Mouse (Mus musculus) liver, postnatal 0 days (tissue): ENCODE data around the gene Oprl1. TPM values are rescaled to one million over a fixed set of nuclear protein-coding genes. Genes with fewer than 3 reads are reported as not detected.

ENCODE experiments used
- ATAC-seq: fragments of 200-750 bp; cut with Nextera tagmentation; 2 replicates; pipeline ENCODE4 v1.8.0; 2017; ENCODE audit warnings: mild to moderate bottlenecking, moderate library complexity
- DNase-seq: peaks from one replicate; pipeline ENCODE4 v3.0.0-alpha.2; 2016
- H3K27ac ChIP-seq: fragments of 300-500 bp; sonication (generic); 2 replicates; pipeline ENCODE4 v1.5.1; 2014; ENCODE audit warnings: antibody characterized with exemption, moderate library complexity, mild to moderate bottlenecking, low read depth
- H3K27me3 ChIP-seq: fragments of 300-500 bp; sonication (generic); 2 replicates; pipeline ENCODE4 v1.6.1; 2014; ENCODE audit warnings: low read length, control low read depth, mixed read lengths; ENCODE audit not compliant: insufficient read depth
- H3K36me3 ChIP-seq: fragments of 300-500 bp; sonication (generic); replicated peaks from 2 replicates; pipeline ENCODE4 v1.6.1; 2014; ENCODE audit warnings: mild to moderate bottlenecking, control low read depth, low read length, moderate library complexity, mixed read lengths; ENCODE audit not compliant: insufficient read depth
- H3K4me1 ChIP-seq: fragments of 300-500 bp; sonication (generic); 2 replicates; pipeline ENCODE4 v1.6.1; 2014; ENCODE audit warnings: antibody characterized with exemption, mild to moderate bottlenecking, control low read depth; ENCODE audit not compliant: insufficient read depth
- H3K4me2 ChIP-seq: fragments of 300-500 bp; sonication (generic); 2 replicates; pipeline ENCODE4 v1.6.1; 2014; ENCODE audit warnings: low read depth, mild to moderate bottlenecking, low read length, moderate library complexity, mixed read lengths
- H3K4me3 ChIP-seq: fragments of 300-500 bp; sonication (generic); 2 replicates; pipeline ENCODE4 v1.5.1; 2014; ENCODE audit warnings: low read depth, low read length
- H3K9ac ChIP-seq: fragments of 300-500 bp; sonication (generic); replicated peaks from 2 replicates; pipeline ENCODE4 v1.6.1; 2014; ENCODE audit warnings: mild to moderate bottlenecking, moderate library complexity
- H3K9me3 ChIP-seq: fragments of 300-500 bp; sonication (generic); 2 replicates; pipeline ENCODE4 v1.6.1; 2016; ENCODE audit warnings: mild to moderate bottlenecking, control low read depth, low read length, mixed read lengths
- CTCF ChIP-seq: sonication (generic); IDR thresholded peaks from 2 replicates; pipeline ENCODE4 v1.5.1; 2016; ENCODE audit warnings: antibody characterized with exemption, low read depth
- EP300 ChIP-seq: IDR thresholded peaks from 2 replicates; pipeline ENCODE4 v1.6.1; 2016; ENCODE audit warnings: antibody characterized with exemption, low read depth, mild to moderate bottlenecking
- WGBS: fragments of 180-500 bp; shearing (Covaris S2); extraction: QIAGEN DNeasy Blood & Tissue Kit; methylation state at CpG from one replicate; pipeline ENCODE4 v1.1.7; 2014; ENCODE audit not compliant: insufficient replicate concordance; 5-methylcytosine and 5-hydroxymethylcytosine counted together
- polyA plus RNA-seq: library from polyadenylated mRNA; unstranded; fragments of >200 nt; fragmentation: Nextera tagmentation; extraction: Ambion mirVana; gene quantifications from 2 replicates; pipeline ENCODE4 v1.2.1, GENCODE M21; 2015

Gene Oprl1
- polyA plus RNA-seq, 1 experiment from 2014 or later, result 0.07 TPM

GRCm38 (mm10) chr2:181765251-181765650, 50.4 kb downstream of the Oprl1 start:
- Histone ChIP-seq H3K4me2 (no peak overlapping the region), H3K27me3 (no peaks in the 10 kb centered on the region), H3K4me3 (no peak overlapping the region), H3K36me3 (no peaks in the 10 kb centered on the region), H3K9ac (no peak overlapping the region), H3K9me3 (no peaks in the 10 kb centered on the region), H3K4me1 (no peaks in the 10 kb centered on the region), H3K27ac (no peak overlapping the region)
- DNase-seq (no peak), ATAC-seq (no peak)
- TF ChIP-seq CTCF (no peak), EP300 (no peak)
- 74% methylated on average over 4 of the region's 4 CpGs for WGBS

GRCm38 (mm10) chr2:181766672-181767557, 52.1 kb downstream of the Oprl1 start:
- no peaks in the 10 kb centered on the region for H3K27me3 ChIP-seq
- TF ChIP-seq CTCF (no peak), EP300 (no peak)
- DNase-seq, result no peak
- no peak for ATAC-seq
- H3K36me3 ChIP-seq, result no peaks in the 10 kb centered on the region
- no peaks in the 10 kb centered on the region for H3K4me1 ChIP-seq
- H3K27ac ChIP-seq, result no peak overlapping the region
- no peak overlapping the region for H3K4me3 ChIP-seq
- no peak overlapping the region for H3K9ac ChIP-seq
- H3K4me2 ChIP-seq, result no peak overlapping the region
- no peaks in the 10 kb centered on the region for H3K9me3 ChIP-seq
- 57% methylated on average over 14 of the region's 14 CpGs for WGBS

DNA sequence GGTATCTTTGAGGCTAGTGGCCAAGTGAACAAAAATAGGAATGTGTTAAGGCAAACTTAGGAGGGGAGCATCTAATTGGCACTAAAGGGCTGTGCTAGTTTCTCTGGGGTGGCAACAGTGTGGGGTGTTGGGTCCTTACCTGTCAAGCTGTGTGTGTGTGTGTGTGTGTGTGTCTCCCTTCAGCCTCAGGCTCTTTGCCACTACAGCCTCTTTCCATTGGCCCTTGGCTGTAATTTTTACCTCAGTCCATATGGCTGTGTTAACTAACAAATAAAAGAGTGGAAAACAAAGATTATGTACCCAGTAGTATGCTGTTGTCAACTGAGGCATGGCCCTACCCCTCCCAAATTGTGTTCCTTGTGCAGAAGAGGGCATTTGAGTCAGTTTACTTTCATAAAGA, 53.6 kb downstream of the Oprl1 start:
- no peak for DNase-seq
- Histone ChIP-seq H3K27me3 (no peaks in the 10 kb centered on the region), H3K4me2 (no peak overlapping the region), H3K4me3 (no peak overlapping the region), H3K27ac (no peak overlapping the region), H3K4me1 (no peaks in the 10 kb centered on the region), H3K9me3 (no peaks in the 10 kb centered on the region), H3K36me3 (no peaks in the 10 kb centered on the region), H3K9ac (no peak overlapping the region)
- ATAC-seq, result no peak
- no peak for TF ChIP-seq EP300
- no peak for TF ChIP-seq CTCF

- TF ChIP-seq EP300 (no peak), CTCF (no peak)
- no peak for DNase-seq
- no peaks in the 10 kb centered on the region for H3K36me3 ChIP-seq
- no peak overlapping the region for H3K27ac ChIP-seq
- no peaks in the 10 kb centered on the region for H3K9me3 ChIP-seq
- no peaks in the 10 kb centered on the region for H3K4me1 ChIP-seq
- 69% methylated on average over 2 of the region's 2 CpGs for WGBS
- no peak overlapping the region for H3K4me2 ChIP-seq
- no peak overlapping the region for H3K4me3 ChIP-seq
- H3K9ac ChIP-seq, result no peak overlapping the region
- H3K27me3 ChIP-seq, result no peaks in the 10 kb centered on the region
- ATAC-seq, result no peak
Measured at GRCm38 (mm10) chr2:181769397-181769796, 54.6 kb downstream of the Oprl1 start.

Other genes starting within 250 kb of the Oprl1 start
- 0.06 and 0.08 TPM in 2 replicates for gene Abhd16b, start 221.8 kb upstream of the Oprl1 start, polyA plus RNA-seq
- gene Tpd52l2, start 217.9 kb upstream of the Oprl1 start, polyA plus RNA-seq, result 51.8 and 52.5 TPM in 2 replicates
- gene Dnajc5, start 194.5 kb upstream of the Oprl1 start, polyA plus RNA-seq, result 20.5 and 24.7 TPM in 2 replicates
- 20.3 and 22.8 TPM in 2 replicates for gene Uckl1, start 130.1 kb upstream of the Oprl1 start, polyA plus RNA-seq
- 16.7 and 17.5 TPM in 2 replicates for gene Prpf6, start 123.1 kb upstream of the Oprl1 start, polyA plus RNA-seq
- gene Zfp512b, start 122.2 kb upstream of the Oprl1 start, polyA plus RNA-seq, result 8.9 and 10.5 TPM in 2 replicates
- 2.1 and 2.3 TPM in 2 replicates for gene Samd10, start 115.8 kb upstream of the Oprl1 start, polyA plus RNA-seq
- gene Gm29797, start 58.0 kb upstream of the Oprl1 start, polyA plus RNA-seq, result not detected in 2 replicates
- 11.4 and 12.2 TPM in 2 replicates for gene Sox18, start 43.4 kb upstream of the Oprl1 start, polyA plus RNA-seq
- gene Tcea2, start 34.7 kb upstream of the Oprl1 start, polyA plus RNA-seq, result 3.8 and 4.4 TPM in 2 replicates
- 18.6 and 20.5 TPM in 2 replicates for gene Rgs19, start 21.0 kb upstream of the Oprl1 start, polyA plus RNA-seq
- gene Lkaaear1, start 16.6 kb upstream of the Oprl1 start, polyA plus RNA-seq, result not detected in 2 replicates
- gene Myt1, start 48.3 kb downstream of the Oprl1 start, polyA plus RNA-seq, result not detected in 2 replicates
- gene Pcmtd2, start 122.8 kb downstream of the Oprl1 start, polyA plus RNA-seq, result 10.5 and 11.1 TPM in 2 replicates
- gene Polr3k, start 149.3 kb downstream of the Oprl1 start, polyA plus RNA-seq, result 15.5 and 15.6 TPM in 2 replicates